Mouse (Mus musculus): ENCODE data around the gene 9930021J03Rik.
A peak's percentile ranks its signal among the peaks of the same experiment; 100 is the strongest.

The 9930021J03Rik gene

GRCm38 (mm10) chr19:29805917-29806785, at the start of gene 9930021J03Rik:
9930021J03Rik (minus strand) TSS chr19:29805989.
- peak; percentile 99 for DNase-seq

- no peak for DNase-seq
These were observed 47.9 kb upstream of the 9930021J03Rik start for GRCm38 (mm10) chr19:29853711-29854110.

- no peak for DNase-seq
These were observed 45.4 kb upstream of the 9930021J03Rik start for GRCm38 (mm10) chr19:29851036-29851690.

GRCm38 (mm10) chr19:29849924-29850551, 44.2 kb upstream of the 9930021J03Rik start:
- no peak for DNase-seq

GRCm38 (mm10) chr19:29844036-29844661, 38.4 kb upstream of the 9930021J03Rik start:
- peak; percentile 17 for DNase-seq

- DNase-seq: no peak
These were observed 37.8 kb upstream of the 9930021J03Rik start for GRCm38 (mm10) chr19:29843641-29844035.

- no peak for DNase-seq
These were observed 37.2 kb upstream of the 9930021J03Rik start for GRCm38 (mm10) chr19:29842973-29843372.

GRCm38 (mm10) chr19:29840642-29841041, 34.9 kb upstream of the 9930021J03Rik start:
- DNase-seq: no peak

GRCm38 (mm10) chr19:29838636-29839135, 32.9 kb upstream of the 9930021J03Rik start:
- no peak for DNase-seq

- no peak for DNase-seq
These were observed 32.4 kb upstream of the 9930021J03Rik start for GRCm38 (mm10) chr19:29838171-29838570.

GRCm38 (mm10) chr19:29835364-29836034, 29.7 kb upstream of the 9930021J03Rik start:
- no peak for DNase-seq

GRCm38 (mm10) chr19:29830911-29831310, 25.1 kb upstream of the 9930021J03Rik start:
- no peak for DNase-seq

GRCm38 (mm10) chr19:29828558-29828957, 22.8 kb upstream of the 9930021J03Rik start:
- DNase-seq: no peak

GRCm38 (mm10) chr19:29826686-29827085, 20.9 kb upstream of the 9930021J03Rik start:
- DNase-seq: peak; percentile 11

GRCm38 (mm10) chr19:29825003-29825402, 19.2 kb upstream of the 9930021J03Rik start:
- DNase-seq: no peak

GRCm38 (mm10) chr19:29824034-29824700, 18.4 kb upstream of the 9930021J03Rik start:
- DNase-seq: peak; percentile 47

- no peak for DNase-seq
These were observed 17.7 kb upstream of the 9930021J03Rik start for GRCm38 (mm10) chr19:29823456-29824010.

GRCm38 (mm10) chr19:29820966-29821365, 15.2 kb upstream of the 9930021J03Rik start:
- DNase-seq: no peak

- DNase-seq: peak; percentile 94
These were observed 7.0 kb upstream of the 9930021J03Rik start, which contains the start of gene Ranbp6 for GRCm38 (mm10) chr19:29812581-29813460. Ranbp6 (minus strand) TSS chr19:29812974.

GRCm38 (mm10) chr19:29810022-29810421, 4.2 kb upstream of the 9930021J03Rik start:
- no peak for DNase-seq
